ENCODE assay signal across 9 mouse cellular contexts in the genomic region with DNA sequence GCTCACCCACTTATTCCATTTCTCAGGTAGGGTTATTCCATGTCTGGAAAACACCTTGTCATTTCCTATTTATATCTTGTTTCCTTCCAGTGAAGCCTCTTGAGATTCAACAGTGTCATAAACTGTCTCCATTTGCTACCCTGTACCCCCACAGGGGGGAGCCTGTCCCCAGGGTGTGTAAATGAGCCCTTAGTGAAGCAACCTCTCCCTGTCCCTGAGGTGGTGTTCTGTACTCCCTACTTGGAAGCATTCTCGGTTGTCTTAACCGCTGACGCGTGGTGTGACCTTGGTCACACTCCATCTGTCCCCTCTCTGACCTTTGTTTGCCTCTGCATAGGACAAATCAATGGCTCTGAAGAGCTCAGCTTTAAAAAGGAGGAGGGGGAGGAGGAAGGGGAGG. TPM values are rescaled to one million over a fixed set of nuclear protein-coding genes. Genes with fewer than 3 reads are reported as not detected.
DNase-seq lines count a peak whose midpoint lies in the region; TF ChIP-seq lines count a peak whose summit lies in the region.
"Had no signal": no experiment of that assay in that cellular context is flagged by ENCODE, and none has a peak within 500 bp of the region (broad histone marks: within the 10 kb centered on the region; RNA-seq: fewer than 3 reads in every experiment).

No protein-coding gene starts in this region.

- H3K9me3 ChIP-seq in heart, embryonic 10.5 days, result no peaks in the 10 kb centered on the region
- H3K9me3 ChIP-seq: neural tube, embryonic 12.5 days had no signal

- TF ChIP-seq CTCF in layer of hippocampus, adult 2 months (conservative IDR thresholded peaks at IDR 0.05), result peak; percentile 89

- no peaks in the 10 kb centered on the region for H3K36me3 ChIP-seq in heart, embryonic 10.5 days
- H3K36me3 ChIP-seq: neural tube, embryonic 12.5 days had no signal

- peaks cover 14% of the 10 kb centered on the region for H3K4me1 ChIP-seq in heart, embryonic 10.5 days
- H3K4me1 ChIP-seq: neural tube, embryonic 12.5 days had no signal

- WGBS in heart, embryonic 10.5 days, result 37% methylated on average over 4 of the region's 4 CpGs

- H3K4me3 ChIP-seq in heart, embryonic 10.5 days, result no peak overlapping the region
- H3K4me3 ChIP-seq in layer of hippocampus, adult 2 months, result no peak overlapping the region
- H3K4me3 ChIP-seq: neural tube, embryonic 12.5 days had no signal

- H3K27ac ChIP-seq in heart, embryonic 10.5 days, result no peak overlapping the region
- no peak overlapping the region for H3K27ac ChIP-seq in layer of hippocampus, adult 2 months
- H3K27ac ChIP-seq: neural tube, embryonic 12.5 days had no signal

- DNase-seq in heart, embryonic 10.5 days (ENCODE audit: low spot score), result peak; percentile 83
- no peak for DNase-seq in heart, adult 11 months
- peak; percentile 41 for DNase-seq in A20 (ENCODE audit: low read depth, low spot score)
- peak; percentile 80 for DNase-seq in ZHBTc4 (ENCODE audit: low read depth, low spot score)
- DNase-seq in gastrocnemius, postnatal 10 days, result peak; percentile 32
- DNase-seq in layer of hippocampus, adult 2 months (ENCODE audit: low spot score in 2 of 2), result peak; percentile 72 to 74
- DNase-seq in retina, postnatal 1 day, result peak; percentile 49
- no peak for DNase-seq in urinary bladder, adult 18-20 months (ENCODE audit: low spot score in 2 of 2)

- peaks cover 16% of the 10 kb centered on the region for H3K27me3 ChIP-seq in heart, embryonic 10.5 days (ENCODE audit: insufficient read depth, poor library complexity, severe bottlenecking)
- H3K27me3 ChIP-seq: neural tube, embryonic 12.5 days had no signal

RNA-seq across cellular contexts. Expression of a gene that starts 43.5 kb away (rescaled TPM):
- 10.7 and 13.8 TPM in 2 replicates for polyA plus RNA-seq in heart, embryonic 10.5 days (2016; fragmentation: Nextera tagmentation; extraction: Ambion mirVana)
- total RNA-seq in gastrocnemius, postnatal 10 days (2021), result 1 to 10 TPM; 1.5 to 3.0 TPM
- total RNA-seq in layer of hippocampus, adult 2 months (2021), result 10 to 100 TPM; 92.4 to 95.6 TPM

Comparison
In these comparisons a context has a peak if more than half of its experiments do, and no peak if none do; other contexts are left out.
1. DNase-seq: peak in heart, embryonic 10.5 days (single experiment), A20 (single experiment), ZHBTc4 (single experiment), gastrocnemius, postnatal 10 days (single experiment), layer of hippocampus, adult 2 months (2 of 2) and retina, postnatal 1 day (single experiment); none in heart, adult 11 months (single experiment) and urinary bladder, adult 18-20 months (0 of 2).
2. RNA of a gene that starts 43.5 kb away (total RNA-seq): 92.4 to 95.6 TPM in layer of hippocampus, adult 2 months; 1.5 to 3.0 TPM in gastrocnemius, postnatal 10 days; every median in the first group is over 10 times any median in the second.